Mouse (Mus musculus): ENCODE measurements around the gene Os9.
"Not testable (repeated sequence)": the region's sequence is repeated elsewhere in the genome, so short reads cannot be mapped to it uniquely, and the experiment has no call there.

Os9 gene

GRCm38 (mm10) chr10:127062503-127062902 lies 58.4 kb downstream of the Os9 start:
- DNase-seq: no peak

- not testable (repeated sequence) for DNase-seq
Observed at GRCm38 (mm10) chr10:127062101-127062500, 58.8 kb downstream of the Os9 start.

GRCm38 (mm10) chr10:127061513-127061912 lies 59.4 kb downstream of the Os9 start:
- no peak for DNase-seq

DNA sequence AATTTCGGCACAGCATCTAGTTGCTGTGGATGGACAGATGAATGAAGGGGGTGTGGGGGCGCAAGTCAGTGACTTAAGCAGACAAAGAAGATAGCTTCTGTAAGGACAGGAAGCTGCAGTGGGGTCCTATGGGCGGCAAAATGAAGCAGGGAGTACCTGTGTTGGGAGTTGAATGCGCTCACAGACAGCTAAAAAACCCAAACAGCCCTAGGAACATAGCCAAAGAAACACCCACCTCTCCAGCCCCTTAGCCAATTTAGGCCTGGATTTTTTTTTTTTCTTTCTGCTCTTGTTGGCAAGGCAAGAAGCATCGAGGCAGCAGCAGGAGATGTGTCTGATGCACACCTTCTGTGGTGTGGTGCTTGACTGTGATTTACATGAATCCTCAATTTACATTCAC lies 59.8 kb downstream of the Os9 start:
- no peak for DNase-seq

DNA sequence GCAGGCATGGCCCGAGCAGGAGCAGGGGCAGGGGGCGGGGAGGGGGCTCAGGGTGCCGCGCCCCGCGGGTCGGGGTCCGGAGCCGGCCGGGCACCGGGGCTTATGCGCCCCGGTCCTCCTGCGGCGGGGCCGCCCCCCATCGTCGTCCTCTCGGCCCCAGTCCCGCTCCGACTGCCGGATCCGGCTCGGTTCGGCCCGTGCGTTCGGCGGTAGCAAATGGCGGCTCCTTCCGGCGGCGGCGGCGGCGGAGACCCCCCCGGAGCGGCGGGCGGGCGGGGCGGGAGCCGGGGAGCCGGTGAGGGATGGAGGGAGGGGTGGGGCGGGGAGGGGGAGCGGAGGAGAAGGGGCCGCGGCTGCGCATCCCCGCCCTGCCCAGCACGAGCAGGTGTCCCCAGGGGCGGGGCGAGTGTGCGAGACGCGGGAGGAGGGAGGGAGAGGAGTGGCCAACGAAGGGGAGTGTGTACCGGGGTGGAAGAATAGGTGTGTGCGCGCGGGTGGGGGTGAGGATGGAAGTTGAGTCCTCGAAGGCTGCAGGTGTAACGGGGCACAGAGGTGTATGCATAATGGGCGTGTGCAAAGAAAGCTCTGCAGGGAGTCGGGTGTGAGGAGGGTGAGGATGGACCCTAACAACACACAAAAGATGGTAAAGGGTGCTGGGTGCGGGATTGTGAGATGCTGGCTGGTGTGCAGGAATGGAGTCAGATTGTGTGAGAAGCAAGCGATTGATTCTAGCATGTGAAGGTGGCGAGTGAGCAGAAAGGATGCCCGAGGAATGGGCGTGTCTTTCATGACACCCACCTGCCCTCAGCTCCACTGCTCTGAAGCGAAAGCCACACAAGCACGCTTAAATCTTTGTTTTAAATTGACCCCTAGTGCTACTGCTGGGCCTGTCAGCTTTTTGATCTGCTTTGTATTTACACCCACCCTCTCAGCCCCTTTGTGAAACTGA lies 60.7 kb downstream of the Os9 start, which contains the start of gene March9:
TSS of gene March9 (minus strand) at position 217 of the 949 bp plus-strand sequence.
- DNase-seq: peak; percentile 89

- DNase-seq: peak; percentile 46
Observed at GRCm38 (mm10) chr10:127059174-127059967, 61.6 kb downstream of the Os9 start.

- DNase-seq: no peak
Observed at GRCm38 (mm10) chr10:127058708-127059107, 62.2 kb downstream of the Os9 start.

DNA sequence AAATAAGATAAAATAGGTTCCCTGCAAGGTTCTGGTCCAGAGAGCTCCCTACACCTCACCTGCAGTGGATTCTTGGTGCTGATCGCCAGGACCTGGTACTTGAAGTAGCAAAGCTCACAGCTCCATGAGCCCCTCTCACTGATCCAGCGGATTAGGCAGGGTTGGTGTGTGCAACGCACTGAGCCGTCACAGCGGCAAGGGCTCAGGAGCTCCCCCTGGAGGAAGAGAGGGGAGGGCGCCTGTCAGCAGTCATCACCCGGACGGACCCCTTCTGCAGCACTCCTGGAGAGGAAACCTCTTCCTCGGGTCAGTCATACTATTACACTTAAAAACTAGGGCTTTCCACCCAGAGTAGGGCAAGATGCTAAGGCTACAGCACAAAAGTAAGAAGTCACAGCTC lies 62.8 kb downstream of the Os9 start:
- peak; percentile 88 for DNase-seq

DNA sequence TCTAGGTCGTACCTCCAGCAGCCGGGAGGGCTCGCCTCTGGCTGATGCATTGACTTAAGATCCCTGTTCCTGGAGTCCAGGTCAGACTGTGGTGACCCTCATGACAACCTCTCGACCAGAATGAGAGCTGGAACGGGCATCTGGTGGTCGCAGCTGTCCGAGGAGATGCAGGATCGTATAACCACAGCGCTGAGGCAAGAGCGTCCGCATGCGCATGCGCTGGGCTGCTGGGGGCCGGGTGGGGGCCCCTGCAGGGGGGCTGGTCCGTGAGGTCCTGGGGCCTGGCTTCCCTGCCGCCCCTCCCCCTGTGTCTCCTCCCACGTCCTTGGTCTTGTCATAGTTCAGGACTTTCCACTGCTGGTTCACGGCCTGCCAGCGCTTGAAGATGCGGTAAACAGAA lies 64.4 kb downstream of the Os9 start:
- DNase-seq: no peak

DNA sequence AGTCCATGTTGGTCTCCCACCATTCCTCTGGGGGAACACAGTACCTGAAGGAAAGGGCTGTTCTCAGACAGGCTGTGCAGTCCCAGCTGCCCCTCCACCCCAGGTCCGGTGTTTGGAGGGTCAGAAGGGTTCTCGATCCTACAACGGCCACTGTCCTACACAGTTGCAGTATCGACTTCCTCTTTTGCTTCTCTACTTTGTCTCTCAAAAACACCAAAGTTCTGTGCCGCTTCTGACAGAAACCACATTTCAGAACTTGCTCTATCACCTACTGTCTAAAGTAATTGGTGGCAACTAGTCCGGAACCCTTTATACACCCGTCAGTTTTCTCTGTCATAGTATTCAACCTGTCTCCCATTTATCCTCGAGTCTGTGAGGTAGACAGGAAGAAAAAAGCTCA lies 65.5 kb downstream of the Os9 start:
- DNase-seq: no peak

- no peak for DNase-seq
Observed at GRCm38 (mm10) chr10:127054646-127055045, 66.3 kb downstream of the Os9 start.

DNA sequence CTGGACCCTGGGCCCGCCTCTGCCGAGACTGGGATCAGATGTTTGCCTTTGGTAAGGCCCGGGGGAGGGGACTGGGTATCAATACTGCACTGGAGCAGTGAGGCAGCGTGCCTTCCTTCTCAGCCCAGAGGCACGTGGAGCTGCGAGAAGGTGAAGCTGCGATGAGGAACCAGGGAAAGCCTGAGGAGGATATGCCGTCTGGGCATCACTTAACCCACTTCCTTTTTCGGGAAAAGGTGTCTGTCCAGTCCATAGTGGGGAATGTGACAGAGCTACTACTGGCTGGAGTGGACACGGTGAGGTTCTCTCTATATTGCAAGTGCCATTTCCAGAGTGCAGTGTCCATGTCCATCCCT lies 70.8 kb downstream of the Os9 start:
- DNase-seq: no peak

- peak; percentile 37 for DNase-seq
Observed at GRCm38 (mm10) chr10:127049395-127050118, 71.4 kb downstream of the Os9 start.

DNA sequence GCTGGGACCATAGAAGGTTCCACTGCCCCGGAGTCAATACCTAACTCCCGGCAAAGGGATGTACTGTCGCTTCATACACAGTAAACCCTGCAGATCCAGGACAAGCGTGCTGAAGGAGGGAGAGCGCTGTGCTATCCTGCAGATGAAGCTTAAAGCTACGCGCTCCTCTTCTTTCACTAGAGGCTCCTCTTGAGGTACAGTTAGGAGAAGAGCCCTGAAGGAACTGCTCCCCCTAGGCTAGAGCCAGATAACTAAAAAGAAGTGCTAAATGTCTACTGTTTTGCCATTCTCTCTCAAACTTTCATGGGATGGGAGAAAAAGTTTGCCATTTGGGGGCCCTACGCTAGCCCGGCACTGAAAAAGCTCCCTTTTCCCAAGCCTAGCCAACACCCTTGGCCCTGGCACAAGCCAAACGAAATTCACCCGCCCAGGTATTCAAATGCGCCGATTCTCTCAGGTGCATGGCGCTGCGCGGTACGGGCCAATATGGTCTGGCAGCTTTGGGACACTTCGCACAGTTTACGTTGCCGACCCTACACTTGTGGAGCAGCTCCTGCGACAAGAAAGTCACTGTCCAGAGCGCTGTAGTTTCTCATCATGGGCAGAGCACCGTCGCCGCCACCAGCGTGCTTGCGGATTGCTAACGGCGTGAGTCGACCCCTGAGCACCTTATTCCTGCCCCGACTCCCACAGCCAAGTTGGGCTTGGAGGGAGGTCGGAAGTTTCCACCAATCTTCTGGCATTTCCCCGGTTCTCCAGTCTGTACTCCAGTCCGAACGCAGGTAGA lies 72.1 kb downstream of the Os9 start:
- DNase-seq: no peak

DNA sequence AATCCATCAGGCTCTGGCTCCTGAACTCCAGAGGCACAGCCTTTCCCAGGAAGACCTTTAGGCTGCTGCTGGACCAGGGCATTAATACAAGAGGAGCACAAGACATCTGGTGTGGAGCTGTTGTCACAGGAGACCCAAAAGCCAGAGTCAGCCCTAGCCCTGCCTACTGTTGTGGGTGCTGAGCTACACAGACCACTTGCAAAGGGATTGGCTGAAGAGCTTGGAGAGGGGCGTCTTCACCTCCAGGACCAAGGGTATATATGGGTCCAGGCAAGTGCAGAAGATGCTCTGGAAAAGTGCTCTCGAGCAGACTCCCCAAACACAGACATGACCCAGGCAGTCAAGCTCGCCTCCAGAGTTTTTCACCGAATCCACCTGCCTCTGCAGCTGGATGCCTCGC lies 73.0 kb downstream of the Os9 start, which contains the start of gene Cyp27b1:
TSS of gene Cyp27b1 (plus strand) at position 297 of the 400 bp plus-strand sequence.
- no peak for DNase-seq
